Mouse (Mus musculus): ENCODE measurements around the gene Smpd1. TPM values are rescaled to one million over a fixed set of nuclear protein-coding genes. Genes with fewer than 3 reads are reported as not detected.

The Smpd1 gene
- polyA plus RNA-seq, 1 experiment from 2014 or later: 29.0 TPM

- WGBS: 3% methylated on average over 6 of the region's 6 CpGs
- DNase-seq (ENCODE audit: extremely low spot score, low spot score): peak; percentile 62
- no peaks in the 10 kb centered on the region for H3K9me3 ChIP-seq
- H3K4me1 ChIP-seq: peaks cover 30% of the 10 kb centered on the region
- peaks cover 60% of the 10 kb centered on the region for H3K36me3 ChIP-seq (replicated peaks)
- H3K4me3 ChIP-seq: peak overlapping the region; percentile 30; the same call in 1 of the 2 replicates
- H3K27ac ChIP-seq: peak overlapping the region; percentile 74
- no peaks in the 10 kb centered on the region for H3K27me3 ChIP-seq (ENCODE audit: poor library complexity, severe bottlenecking)
Observed at GRCm38 (mm10) chr7:105568988-105569471, 14.9 kb downstream of the Smpd1 start.

- peaks cover 60% of the 10 kb centered on the region for H3K36me3 ChIP-seq (replicated peaks)
- peaks cover 30% of the 10 kb centered on the region for H3K4me1 ChIP-seq
- H3K4me3 ChIP-seq: peak overlapping the region; percentile 30
- no peaks in the 10 kb centered on the region for H3K9me3 ChIP-seq
- WGBS: 20% methylated on average over 12 of the region's 12 CpGs
- no peak for DNase-seq (ENCODE audit: extremely low spot score, low spot score)
- H3K27ac ChIP-seq: peak overlapping the region; percentile 74
- no peaks in the 10 kb centered on the region for H3K27me3 ChIP-seq (ENCODE audit: poor library complexity, severe bottlenecking)
Observed at GRCm38 (mm10) chr7:105569512-105570496, 15.6 kb downstream of the Smpd1 start.

- H3K27ac ChIP-seq: 0 out of 2 replicates have a peak overlapping the region, but pooled peaks have one; percentile 30
- H3K4me1 ChIP-seq: peaks cover 30% of the 10 kb centered on the region
- no peak overlapping the region for H3K4me3 ChIP-seq
- DNase-seq (ENCODE audit: extremely low spot score, low spot score): no peak
- no peaks in the 10 kb centered on the region for H3K27me3 ChIP-seq (ENCODE audit: poor library complexity, severe bottlenecking)
- peaks cover 52% of the 10 kb centered on the region for H3K36me3 ChIP-seq (replicated peaks)
- H3K9me3 ChIP-seq: no peaks in the 10 kb centered on the region
- WGBS: 87% methylated on average over 4 of the region's 4 CpGs
Observed at GRCm38 (mm10) chr7:105570756-105571155, 16.6 kb downstream of the Smpd1 start.

- Histone ChIP-seq H3K27ac (no peak overlapping the region), H3K36me3 (replicated peaks) (peaks cover 30% of the 10 kb centered on the region), H3K9me3 (no peaks in the 10 kb centered on the region), H3K4me3 (no peak overlapping the region), H3K4me1 (peaks cover 30% of the 10 kb centered on the region), H3K27me3 (ENCODE audit: poor library complexity, severe bottlenecking) (no peaks in the 10 kb centered on the region)
- DNase-seq (ENCODE audit: extremely low spot score, low spot score): no peak
- WGBS: 95% methylated on average over 8 of the region's 8 CpGs
Observed at GRCm38 (mm10) chr7:105572949-105573348, 18.8 kb downstream of the Smpd1 start.

GRCm38 (mm10) chr7:105574537-105574936 lies 20.4 kb downstream of the Smpd1 start:
- 89% methylated on average over 4 of the region's 4 CpGs for WGBS
- Histone ChIP-seq H3K27ac (no peak overlapping the region), H3K9me3 (no peaks in the 10 kb centered on the region), H3K4me1 (peaks cover 21% of the 10 kb centered on the region), H3K27me3 (ENCODE audit: poor library complexity, severe bottlenecking) (no peaks in the 10 kb centered on the region), H3K36me3 (replicated peaks) (peaks cover 30% of the 10 kb centered on the region), H3K4me3 (no peak overlapping the region)
- no peak for DNase-seq (ENCODE audit: extremely low spot score, low spot score)

GRCm38 (mm10) chr7:105576166-105576748 lies 22.1 kb downstream of the Smpd1 start:
- Histone ChIP-seq H3K4me1 (peaks cover 19% of the 10 kb centered on the region), H3K36me3 (replicated peaks) (peaks cover 27% of the 10 kb centered on the region), H3K27ac (no peak overlapping the region), H3K9me3 (no peaks in the 10 kb centered on the region), H3K4me3 (no peak overlapping the region), H3K27me3 (ENCODE audit: poor library complexity, severe bottlenecking) (no peaks in the 10 kb centered on the region)
- DNase-seq (ENCODE audit: extremely low spot score, low spot score): no peak
- 81% methylated on average over 3 of the region's 3 CpGs for WGBS

GRCm38 (mm10) chr7:105577377-105577871 lies 23.3 kb downstream of the Smpd1 start:
- no peak for DNase-seq (ENCODE audit: extremely low spot score, low spot score)
- H3K27ac ChIP-seq: no peak overlapping the region
- H3K4me1 ChIP-seq: peaks cover 26% of the 10 kb centered on the region
- no peak overlapping the region for H3K4me3 ChIP-seq
- 91% methylated on average over 6 of the region's 6 CpGs for WGBS
- no peaks in the 10 kb centered on the region for H3K9me3 ChIP-seq
- H3K36me3 ChIP-seq (replicated peaks): peaks cover 26% of the 10 kb centered on the region
- H3K27me3 ChIP-seq (ENCODE audit: poor library complexity, severe bottlenecking): peaks cover 2% of the 10 kb centered on the region

- Histone ChIP-seq H3K36me3 (replicated peaks) (peaks cover 15% of the 10 kb centered on the region), H3K4me3 (no peak overlapping the region), H3K9me3 (no peaks in the 10 kb centered on the region), H3K4me1 (peaks cover 26% of the 10 kb centered on the region), H3K27ac (no peak overlapping the region), H3K27me3 (ENCODE audit: poor library complexity, severe bottlenecking) (peaks cover 7% of the 10 kb centered on the region)
- no peak for DNase-seq (ENCODE audit: extremely low spot score, low spot score)
- 82% methylated on average over 2 of the region's 2 CpGs for WGBS
Observed at GRCm38 (mm10) chr7:105578481-105578880, 24.3 kb downstream of the Smpd1 start.

- WGBS: 0% methylated on average over 16 of the region's 22 CpGs
- peak overlapping the region; percentile 83 for H3K4me3 ChIP-seq
Observed at GRCm38 (mm10) chr7:105580627-105581089, 26.5 kb downstream of the Smpd1 start.

GRCm38 (mm10) chr7:105581094-105581703 lies 27.0 kb downstream of the Smpd1 start, which contains the start of gene Apbb1:
Gene Apbb1, minus strand, starts transcription at chr7:105581653.
- Histone ChIP-seq H3K4me1 (peaks cover 26% of the 10 kb centered on the region), H3K9me3 (no peaks in the 10 kb centered on the region), H3K36me3 (replicated peaks) (no peaks in the 10 kb centered on the region; the same call in 1 of the 2 replicates), H3K4me3 (peak within 1 kb of the TSS; percentile 83), H3K27ac (peak within 1 kb of the TSS; percentile 95), H3K27me3 (ENCODE audit: poor library complexity, severe bottlenecking) (peaks cover 7% of the 10 kb centered on the region)
- under 1% methylated on average over 51 of the region's 54 CpGs for WGBS
- peak; percentile 78 for DNase-seq (ENCODE audit: extremely low spot score, low spot score)

More at GRCm38 (mm10) chr7:105580627-105581089, 26.5 kb downstream of the Smpd1 start:
- H3K36me3 ChIP-seq (replicated peaks): no peaks in the 10 kb centered on the region; the same call in 1 of the 2 replicates
- peak; percentile 57 for DNase-seq (ENCODE audit: extremely low spot score, low spot score)
- peaks cover 26% of the 10 kb centered on the region for H3K4me1 ChIP-seq
- H3K27me3 ChIP-seq (ENCODE audit: poor library complexity, severe bottlenecking): peaks cover 7% of the 10 kb centered on the region
- H3K27ac ChIP-seq: peak overlapping the region; percentile 95
- H3K9me3 ChIP-seq: no peaks in the 10 kb centered on the region

GRCm38 (mm10) chr7:105581959-105582358 lies 27.8 kb downstream of the Smpd1 start:
- 81% methylated on average over 2 of the region's 2 CpGs for WGBS
- no peak for DNase-seq (ENCODE audit: extremely low spot score, low spot score)
- Histone ChIP-seq H3K4me3 (peak overlapping the region; percentile 83), H3K9me3 (no peaks in the 10 kb centered on the region), H3K27ac (peak overlapping the region; percentile 95), H3K27me3 (ENCODE audit: poor library complexity, severe bottlenecking) (peaks cover 7% of the 10 kb centered on the region), H3K36me3 (replicated peaks) (no peaks in the 10 kb centered on the region; the same call in 1 of the 2 replicates), H3K4me1 (peaks cover 26% of the 10 kb centered on the region)

GRCm38 (mm10) chr7:105588325-105588912 lies 34.3 kb downstream of the Smpd1 start:
- Histone ChIP-seq H3K36me3 (replicated peaks) (no peaks in the 10 kb centered on the region), H3K27me3 (ENCODE audit: poor library complexity, severe bottlenecking) (no peaks in the 10 kb centered on the region), H3K4me3 (no peak overlapping the region), H3K27ac (no peak overlapping the region), H3K9me3 (no peaks in the 10 kb centered on the region), H3K4me1 (no peaks in the 10 kb centered on the region)
- WGBS: 74% methylated on average over 9 of the region's 9 CpGs
- no peak for DNase-seq (ENCODE audit: extremely low spot score, low spot score)
